Mouse (Mus musculus) heart, adult 2 months (tissue): ENCODE measurements around the gene Col1a1.

Source experiments
- CTCF ChIP-seq: fragments of 200-600 bp; IDR thresholded peaks from 2 replicates; pipeline ENCODE4 v1.8.1; 2022; ENCODE audit warnings: antibody characterized with exemption, mild to moderate bottlenecking, moderate library complexity
- POLR2A ChIP-seq: fragments of 200-500 bp; IDR thresholded peaks from 2 replicates; pipeline ENCODE4 v1.6.1; 2011; ENCODE audit warnings: mild to moderate bottlenecking, low read depth, low read length, control low read depth; ENCODE audit not compliant: insufficient read depth

GRCm38 (mm10) chr11:94942282-94943023 is 6.4 kb downstream of the Col1a1 start:
- peak; percentile 79 for TF ChIP-seq CTCF
- TF ChIP-seq POLR2A = no peak
